In the genomic region with DNA sequence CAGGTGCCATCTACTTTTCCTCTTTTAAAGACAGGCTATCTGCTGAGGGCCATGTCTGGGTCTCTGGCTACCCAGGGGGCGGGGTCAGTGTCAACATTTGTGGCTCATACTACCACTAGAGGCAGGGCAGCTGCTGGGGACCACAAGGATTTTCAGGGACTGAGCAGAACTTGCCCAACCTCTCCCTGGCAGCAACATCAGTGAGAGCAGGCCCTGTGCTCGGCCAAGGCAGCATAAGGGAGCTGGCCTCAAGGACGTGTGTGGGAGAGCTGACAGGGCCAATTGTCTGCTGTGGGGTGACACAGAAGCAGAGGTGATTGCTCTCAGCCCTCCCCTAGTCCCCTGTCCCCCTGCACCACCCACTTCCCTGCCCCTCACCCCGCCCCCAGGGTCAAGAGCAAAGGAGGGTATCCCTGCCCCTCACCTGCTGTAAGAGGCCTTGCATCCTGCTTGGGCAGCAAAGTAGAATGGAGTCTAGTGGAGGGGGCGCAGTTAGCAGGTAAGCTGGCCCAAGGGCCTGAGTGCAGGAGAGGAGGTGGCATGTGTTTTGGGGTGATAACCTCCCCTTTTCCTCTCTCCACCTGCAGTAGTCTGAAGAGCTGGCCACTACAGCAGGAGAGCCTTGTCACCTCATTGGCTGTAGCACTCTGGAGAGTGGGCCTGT, we compare ENCODE assay signal across 12 mouse cellular contexts. TPM values are rescaled to one million over a fixed set of nuclear protein-coding genes. Genes with fewer than 3 reads are reported as not detected.
DNase-seq lines count a peak whose midpoint lies in the region; ATAC-seq lines count a peak whose summit lies in the region.
"Had no signal": no experiment of that assay in that cellular context is flagged by ENCODE, and none has a peak within 500 bp of the region (broad histone marks: within the 10 kb centered on the region; RNA-seq: fewer than 3 reads in every experiment).

No protein-coding gene starts in this region.

- H3K4me2 ChIP-seq in midbrain, embryonic 12.5 days (replicated peaks) = no peak overlapping the region
- no peak overlapping the region for H3K4me2 ChIP-seq in midbrain, embryonic 16.5 days (ENCODE audit: low read length)
- no peak overlapping the region for H3K4me2 ChIP-seq in intestine, embryonic 14.5 days (ENCODE audit: low read length)
- no peak overlapping the region for H3K4me2 ChIP-seq in stomach, embryonic 15.5 days
- H3K4me2 ChIP-seq in forebrain, embryonic 16.5 days (ENCODE audit: low read length) = no peak overlapping the region
- H3K4me2 ChIP-seq: liver, embryonic 13.5 days had no signal

- H3K4me3 ChIP-seq in midbrain, embryonic 12.5 days = no peak overlapping the region
- H3K4me3 ChIP-seq in midbrain, embryonic 16.5 days (ENCODE audit: low read depth, low read length) = no peak overlapping the region
- H3K4me3 ChIP-seq in intestine, embryonic 14.5 days (ENCODE audit: low read depth, low read length) = no peak overlapping the region
- H3K4me3 ChIP-seq in stomach, embryonic 15.5 days (replicated peaks) = no peak overlapping the region
- no peak overlapping the region for H3K4me3 ChIP-seq in forebrain, embryonic 16.5 days (replicated peaks; ENCODE audit: low read length)
- H3K4me3 ChIP-seq: liver, embryonic 13.5 days had no signal

- no peaks in the 10 kb centered on the region for H3K4me1 ChIP-seq in midbrain, embryonic 12.5 days
- H3K4me1 ChIP-seq in midbrain, embryonic 16.5 days (ENCODE audit: control insufficient read depth, insufficient read depth, low read length) = no peaks in the 10 kb centered on the region
- no peaks in the 10 kb centered on the region for H3K4me1 ChIP-seq in intestine, embryonic 14.5 days (replicated peaks; ENCODE audit: control insufficient read depth, insufficient read depth, low read length)
- 0 out of 2 replicates have a peak, but pooled peaks cover 6% of the 10 kb centered on the region for H3K4me1 ChIP-seq in stomach, embryonic 15.5 days
- no peaks in the 10 kb centered on the region for H3K4me1 ChIP-seq in forebrain, embryonic 16.5 days (replicated peaks; ENCODE audit: control insufficient read depth, insufficient read depth, low read length)
- H3K4me1 ChIP-seq: liver, embryonic 13.5 days had no signal

- H3K9ac ChIP-seq in midbrain, embryonic 12.5 days (replicated peaks) = no peak overlapping the region
- no peak overlapping the region for H3K9ac ChIP-seq in midbrain, embryonic 16.5 days (ENCODE audit: low read depth, low read length)
- H3K9ac ChIP-seq in intestine, embryonic 14.5 days (ENCODE audit: low read length) = no peak overlapping the region
- H3K9ac ChIP-seq in stomach, embryonic 15.5 days = no peak overlapping the region
- H3K9ac ChIP-seq in forebrain, embryonic 16.5 days (replicated peaks; ENCODE audit: low read depth, low read length) = no peak overlapping the region
- H3K9ac ChIP-seq: liver, embryonic 13.5 days had no signal

- no peak overlapping the region for H3K27ac ChIP-seq in midbrain, embryonic 12.5 days (replicated peaks)
- H3K27ac ChIP-seq in midbrain, embryonic 16.5 days (ENCODE audit: low read length) = no peak overlapping the region
- no peak overlapping the region for H3K27ac ChIP-seq in intestine, embryonic 14.5 days (ENCODE audit: low read depth)
- no peak overlapping the region for H3K27ac ChIP-seq in stomach, embryonic 15.5 days
- H3K27ac ChIP-seq in forebrain, embryonic 16.5 days (ENCODE audit: low read length) = no peak overlapping the region
- H3K27ac ChIP-seq: liver, embryonic 13.5 days had no signal

- no peaks in the 10 kb centered on the region for H3K36me3 ChIP-seq in midbrain, embryonic 12.5 days
- no peaks in the 10 kb centered on the region for H3K36me3 ChIP-seq in midbrain, embryonic 16.5 days (ENCODE audit: control insufficient read depth, insufficient read depth, low read length)
- H3K36me3 ChIP-seq in intestine, embryonic 14.5 days (ENCODE audit: control insufficient read depth, insufficient read depth, low read length) = no peaks in the 10 kb centered on the region
- no peaks in the 10 kb centered on the region for H3K36me3 ChIP-seq in stomach, embryonic 15.5 days
- no peaks in the 10 kb centered on the region for H3K36me3 ChIP-seq in forebrain, embryonic 16.5 days (ENCODE audit: control insufficient read depth, insufficient read depth)
- H3K36me3 ChIP-seq: liver, embryonic 13.5 days had no signal

- no peaks in the 10 kb centered on the region for H3K9me3 ChIP-seq in midbrain, embryonic 12.5 days
- H3K9me3 ChIP-seq in midbrain, embryonic 16.5 days (replicated peaks; ENCODE audit: control insufficient read depth, low read length, poor library complexity, severe bottlenecking) = no peaks in the 10 kb centered on the region
- no peaks in the 10 kb centered on the region for H3K9me3 ChIP-seq in intestine, embryonic 14.5 days (ENCODE audit: control insufficient read depth, low read length)
- H3K9me3 ChIP-seq in stomach, embryonic 15.5 days = no peaks in the 10 kb centered on the region
- H3K9me3 ChIP-seq in forebrain, embryonic 16.5 days (ENCODE audit: control insufficient read depth, low read length) = no peaks in the 10 kb centered on the region
- H3K9me3 ChIP-seq: liver, embryonic 13.5 days had no signal

- no peak for ATAC-seq in cerebellum, adult (ENCODE audit: insufficient number of reproducible peaks, low FRiP score, low TSS enrichment)
- ATAC-seq in midbrain, embryonic 12.5 days (ENCODE audit: low FRiP score, low read depth) = peak; percentile 23; the same call in 1 of the 2 replicates
- no peak for ATAC-seq in midbrain, embryonic 16.5 days
- ATAC-seq in intestine, embryonic 14.5 days (replicated peaks; ENCODE audit: low FRiP score, low TSS enrichment, low read depth) = peak; percentile 60; the same call in 1 of the 2 replicates
- peak; percentile 66 for ATAC-seq in stomach, embryonic 15.5 days (ENCODE audit: insufficient read depth, low FRiP score, low read depth)
- no peak for ATAC-seq in forebrain, embryonic 16.5 days

- WGBS in midbrain, embryonic 12.5 days = 70% methylated on average over 5 of the region's 5 CpGs
- WGBS in midbrain, embryonic 16.5 days = 82% methylated on average over 5 of the region's 5 CpGs
- WGBS in intestine, embryonic 14.5 days = 63% methylated on average over 5 of the region's 5 CpGs
- 68% methylated on average over 5 of the region's 5 CpGs for WGBS in stomach, embryonic 15.5 days
- WGBS in forebrain, embryonic 16.5 days = 71% methylated on average over 5 of the region's 5 CpGs

- H3K27me3 ChIP-seq in midbrain, embryonic 12.5 days = no peaks in the 10 kb centered on the region
- H3K27me3 ChIP-seq in midbrain, embryonic 16.5 days (ENCODE audit: control insufficient read depth, insufficient read depth, low read depth, low read length) = no peaks in the 10 kb centered on the region
- H3K27me3 ChIP-seq in intestine, embryonic 14.5 days (replicated peaks; ENCODE audit: control insufficient read depth, insufficient read depth, low read length) = no peaks in the 10 kb centered on the region
- no peaks in the 10 kb centered on the region for H3K27me3 ChIP-seq in stomach, embryonic 15.5 days (replicated peaks)
- H3K27me3 ChIP-seq in forebrain, embryonic 16.5 days (replicated peaks; ENCODE audit: control insufficient read depth, insufficient read depth, low read length) = no peaks in the 10 kb centered on the region
- H3K27me3 ChIP-seq: liver, embryonic 13.5 days had no signal

- DNase-seq in cerebellum, postnatal 10 days = peak; percentile 5 to 8
- DNase-seq in intestine, embryonic 14.5 days (ENCODE audit: low spot score) = no peak
- DNase-seq in layer of hippocampus, adult 8-10 months (ENCODE audit: low spot score in 2 of 2) = no peak
- DNase-seq: cerebellum, postnatal 36 days; kidney, adult 9 months; liver, embryonic 13.5 days; retina, postnatal 1 day had no signal

RNA-seq across cellular contexts. Expression of a gene that starts 51.7 kb away (rescaled TPM):
- 28.4 and 28.8 TPM in 2 replicates for polyA plus RNA-seq in midbrain, embryonic 12.5 days (2016; fragmentation: Nextera tagmentation; extraction: Ambion mirVana)
- 32.2 and 38.7 TPM in 2 replicates for polyA plus RNA-seq in midbrain, embryonic 16.5 days (2015; fragmentation: Nextera tagmentation; extraction: Ambion mirVana)
- 49.1 and 51.4 TPM in 2 replicates for polyA plus RNA-seq in intestine, embryonic 14.5 days (2014; fragmentation: Nextera tagmentation; extraction: Ambion mirVana)
- polyA plus RNA-seq in stomach, embryonic 15.5 days (2015; fragmentation: Nextera tagmentation; extraction: Ambion mirVana) = 65.0 and 69.1 TPM in 2 replicates
- polyA plus RNA-seq in forebrain, embryonic 16.5 days (2015; fragmentation: Nextera tagmentation; extraction: Ambion mirVana) = 31.6 and 32.9 TPM in 2 replicates
- 10 to 100 TPM; 24.2 to 30.2 (median 28.3) TPM for total RNA-seq in layer of hippocampus, adult 8-10 months (2022)

Comparison
In these comparisons a context has a peak if more than half of its experiments do, and no peak if none do; other contexts are left out.
1. ATAC-seq: peak in midbrain, embryonic 12.5 days (single experiment), intestine, embryonic 14.5 days (single experiment) and stomach, embryonic 15.5 days (single experiment); none in cerebellum, adult (single experiment), midbrain, embryonic 16.5 days (single experiment) and forebrain, embryonic 16.5 days (single experiment).
2. DNase-seq: peak in cerebellum, postnatal 10 days (2 of 2); none in intestine, embryonic 14.5 days (single experiment) and layer of hippocampus, adult 8-10 months (0 of 2).